Mouse (Mus musculus): ENCODE measurements at regions not wholly inside any gene's neighbourhood (a gene's known extent, or its start where the extent isn't known, plus 50 kb on each side); places are given as distances from the start of the nearest gene placed in this dataset.

GRCm38 (mm10) chr12:49921608-49922007 is 536.6 kb downstream of the Gm43517 start:
- WGBS, result 24% methylated on average over 2 of the region's 2 CpGs
- TF ChIP-seq POLR2A (IDR thresholded peaks at IDR 0.05; ENCODE audit: insufficient read depth, low read depth, low read length) (no peak), EP300 (IDR thresholded peaks at IDR 0.05; ENCODE audit: insufficient read depth, low read depth, low read length) (no peak), CTCF (IDR thresholded peaks at IDR 0.05) (no peak)
- H3K27ac ChIP-seq, result no peak overlapping the region
- H3K4me3 ChIP-seq, result no peak overlapping the region
- DNase-seq, result no peak
- no peak overlapping the region for H3K9ac ChIP-seq (ENCODE audit: low read depth, low read length)
- intact Hi-C loops (cut with DNase I), result no loop called here
- H3K79me2 ChIP-seq (replicated peaks; ENCODE audit: control insufficient read depth, insufficient read depth, low read length), result no peaks in the 10 kb centered on the region
- no peaks in the 10 kb centered on the region for H3K27me3 ChIP-seq (ENCODE audit: control insufficient read depth, insufficient read depth, low read length)
- H3K36me3 ChIP-seq (ENCODE audit: control insufficient read depth, insufficient read depth, low read length), result no peaks in the 10 kb centered on the region
- no peaks in the 10 kb centered on the region for H3K4me1 ChIP-seq (ENCODE audit: control insufficient read depth, insufficient read depth, low read length)

DNA sequence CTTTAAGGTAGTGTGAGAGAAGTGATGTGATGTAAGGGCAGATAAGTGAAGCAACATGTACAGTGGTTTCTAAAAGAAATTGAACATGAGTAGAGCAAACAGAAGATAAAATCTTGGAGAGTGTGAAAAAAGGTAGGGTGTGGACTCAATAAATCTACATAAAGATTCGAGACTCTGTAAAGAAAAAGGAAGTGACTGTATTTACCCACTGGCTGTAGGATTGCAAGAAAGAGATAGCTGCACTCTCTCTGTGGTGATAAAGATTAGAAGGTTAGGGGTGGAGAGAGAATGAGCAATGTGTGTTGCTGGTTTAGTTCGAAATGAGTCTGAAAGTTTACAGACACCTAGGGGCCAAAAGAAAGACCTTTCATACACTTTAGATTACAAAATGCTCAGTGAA is 555.8 kb downstream of the Gm43517 start:
- no peak overlapping the region for H3K27ac ChIP-seq

GRCm38 (mm10) chr12:49944911-49945627 is 560.1 kb downstream of the Gm43517 start:
- Histone ChIP-seq H3K36me3 (ENCODE audit: control insufficient read depth, insufficient read depth, low read length) (no peaks in the 10 kb centered on the region), H3K27ac (no peak overlapping the region), H3K4me1 (ENCODE audit: control insufficient read depth, insufficient read depth, low read length) (no peaks in the 10 kb centered on the region), H3K9ac (ENCODE audit: low read depth, low read length) (no peak overlapping the region), H3K79me2 (replicated peaks; ENCODE audit: control insufficient read depth, insufficient read depth, low read length) (no peaks in the 10 kb centered on the region), H3K27me3 (ENCODE audit: control insufficient read depth, insufficient read depth, low read length) (no peaks in the 10 kb centered on the region), H3K4me3 (no peak overlapping the region)
- TF ChIP-seq CTCF (IDR thresholded peaks at IDR 0.05) (no peak), EP300 (IDR thresholded peaks at IDR 0.05; ENCODE audit: insufficient read depth, low read depth, low read length) (no peak), POLR2A (IDR thresholded peaks at IDR 0.05; ENCODE audit: insufficient read depth, low read depth, low read length) (no peak)
- DNase-seq, result no peak
- intact Hi-C loops (cut with DNase I), result no loop called here
- 72% methylated on average over 9 of the region's 9 CpGs for WGBS

More for the DNA sequence above, 555.8 kb downstream of the Gm43517 start:
- H3K27me3 ChIP-seq (ENCODE audit: control insufficient read depth, insufficient read depth, low read length), result no peaks in the 10 kb centered on the region
- no peaks in the 10 kb centered on the region for H3K79me2 ChIP-seq (replicated peaks; ENCODE audit: control insufficient read depth, insufficient read depth, low read length)
- H3K36me3 ChIP-seq (ENCODE audit: control insufficient read depth, insufficient read depth, low read length), result no peaks in the 10 kb centered on the region
- WGBS, result 25% methylated on average over 2 of the region's 2 CpGs
- no peak for TF ChIP-seq POLR2A (IDR thresholded peaks at IDR 0.05; ENCODE audit: insufficient read depth, low read depth, low read length)
- no peak for TF ChIP-seq CTCF (IDR thresholded peaks at IDR 0.05)
- no peak for TF ChIP-seq EP300 (IDR thresholded peaks at IDR 0.05; ENCODE audit: insufficient read depth, low read depth, low read length)
- DNase-seq, result no peak
- H3K4me3 ChIP-seq, result no peak overlapping the region
- intact Hi-C loops (cut with DNase I), result no loop called here
- H3K4me1 ChIP-seq (ENCODE audit: control insufficient read depth, insufficient read depth, low read length), result no peaks in the 10 kb centered on the region
- no peak overlapping the region for H3K9ac ChIP-seq (ENCODE audit: low read depth, low read length)

GRCm38 (mm10) chr12:49945628-49946220 is 560.8 kb downstream of the Gm43517 start:
- TF ChIP-seq POLR2A (IDR thresholded peaks at IDR 0.05; ENCODE audit: insufficient read depth, low read depth, low read length) (no peak), CTCF (IDR thresholded peaks at IDR 0.05) (no peak), EP300 (IDR thresholded peaks at IDR 0.05; ENCODE audit: insufficient read depth, low read depth, low read length) (no peak)
- intact Hi-C loops (cut with DNase I), result no loop called here
- WGBS, result 52% methylated on average over 4 of the region's 4 CpGs

GRCm38 (mm10) chr12:49946752-49947260 is 561.8 kb downstream of the Gm43517 start:
- 72% methylated on average over 5 of the region's 5 CpGs for WGBS
- H3K4me1 ChIP-seq (ENCODE audit: control insufficient read depth, insufficient read depth, low read length), result no peaks in the 10 kb centered on the region
- no peak overlapping the region for H3K9ac ChIP-seq (ENCODE audit: low read depth, low read length)
- no peaks in the 10 kb centered on the region for H3K36me3 ChIP-seq (ENCODE audit: control insufficient read depth, insufficient read depth, low read length)
- H3K79me2 ChIP-seq (replicated peaks; ENCODE audit: control insufficient read depth, insufficient read depth, low read length), result no peaks in the 10 kb centered on the region
- intact Hi-C loops (cut with DNase I), result no loop called here
- no peak overlapping the region for H3K27ac ChIP-seq
- TF ChIP-seq EP300 (IDR thresholded peaks at IDR 0.05; ENCODE audit: insufficient read depth, low read depth, low read length) (no peak), CTCF (IDR thresholded peaks at IDR 0.05) (no peak), POLR2A (IDR thresholded peaks at IDR 0.05; ENCODE audit: insufficient read depth, low read depth, low read length) (no peak)
- no peak for DNase-seq
- H3K4me3 ChIP-seq, result no peak overlapping the region
- no peaks in the 10 kb centered on the region for H3K27me3 ChIP-seq (ENCODE audit: control insufficient read depth, insufficient read depth, low read length)

More at GRCm38 (mm10) chr12:49945628-49946220, 560.8 kb downstream of the Gm43517 start:
- Histone ChIP-seq H3K27ac (no peak overlapping the region), H3K9ac (ENCODE audit: low read depth, low read length) (no peak overlapping the region), H3K4me3 (no peak overlapping the region), H3K4me1 (ENCODE audit: control insufficient read depth, insufficient read depth, low read length) (no peaks in the 10 kb centered on the region), H3K79me2 (replicated peaks; ENCODE audit: control insufficient read depth, insufficient read depth, low read length) (no peaks in the 10 kb centered on the region), H3K27me3 (ENCODE audit: control insufficient read depth, insufficient read depth, low read length) (no peaks in the 10 kb centered on the region), H3K36me3 (ENCODE audit: control insufficient read depth, insufficient read depth, low read length) (no peaks in the 10 kb centered on the region)
- no peak for DNase-seq

DNA sequence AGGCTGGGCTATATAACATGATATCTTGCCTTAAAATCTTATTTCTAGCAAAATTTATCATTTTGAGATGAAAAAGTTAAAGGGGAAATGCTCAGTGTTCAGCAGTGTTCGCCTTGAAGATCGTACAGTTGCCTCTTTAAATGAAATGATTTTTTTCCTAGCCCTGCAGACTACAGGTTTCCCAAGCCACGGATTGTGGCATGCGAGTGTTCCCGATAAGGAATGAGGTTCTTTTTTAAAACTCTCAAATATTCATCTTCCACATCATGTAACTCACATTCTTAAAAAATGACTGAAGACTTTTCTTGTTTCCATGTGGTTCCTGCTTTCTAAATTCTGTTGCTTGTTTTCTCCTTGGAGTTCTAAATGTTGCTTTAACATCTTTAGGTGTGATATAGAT is 566.0 kb downstream of the Gm43517 start:
- DNase-seq, result no peak
- 80% methylated on average over 5 of the region's 5 CpGs for WGBS
- H3K27ac ChIP-seq, result no peak overlapping the region
- H3K79me2 ChIP-seq (replicated peaks; ENCODE audit: control insufficient read depth, insufficient read depth, low read length), result no peaks in the 10 kb centered on the region
- H3K4me1 ChIP-seq (ENCODE audit: control insufficient read depth, insufficient read depth, low read length), result no peaks in the 10 kb centered on the region
- H3K4me3 ChIP-seq, result no peak overlapping the region
- H3K9ac ChIP-seq (ENCODE audit: low read depth, low read length), result no peak overlapping the region
- no peak for TF ChIP-seq EP300 (IDR thresholded peaks at IDR 0.05; ENCODE audit: insufficient read depth, low read depth, low read length)
- no peak for TF ChIP-seq CTCF (IDR thresholded peaks at IDR 0.05)
- TF ChIP-seq POLR2A (IDR thresholded peaks at IDR 0.05; ENCODE audit: insufficient read depth, low read depth, low read length), result no peak
- intact Hi-C loops (cut with DNase I), result no loop called here
- no peaks in the 10 kb centered on the region for H3K36me3 ChIP-seq (ENCODE audit: control insufficient read depth, insufficient read depth, low read length)
- no peaks in the 10 kb centered on the region for H3K27me3 ChIP-seq (ENCODE audit: control insufficient read depth, insufficient read depth, low read length)
